In the genomic region with DNA sequence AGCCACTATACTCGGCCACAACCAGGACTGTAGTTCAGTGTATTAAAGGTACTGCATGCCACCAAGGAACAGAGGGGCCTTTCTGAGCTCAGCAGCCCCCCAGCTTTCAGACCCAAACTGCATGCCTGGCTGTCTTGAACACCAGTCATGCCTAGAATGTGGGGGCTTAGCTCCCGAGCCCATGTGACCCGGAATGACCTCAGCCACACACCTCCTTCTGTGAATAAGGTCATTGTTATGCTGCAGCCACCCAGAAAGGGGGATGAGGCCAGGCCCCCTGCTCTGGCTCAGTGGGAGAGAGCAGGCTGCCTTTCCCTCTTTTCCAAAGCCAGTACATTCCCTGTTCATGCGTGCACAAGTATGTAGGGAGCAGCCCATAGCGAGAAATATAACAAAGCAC, we compare ENCODE assay signal across 18 mouse cellular contexts. TPM values are rescaled to one million over a fixed set of nuclear protein-coding genes. Genes with fewer than 3 reads are reported as not detected.
DNase-seq lines count a peak whose midpoint lies in the region; ATAC-seq and TF ChIP-seq lines count a peak whose summit lies in the region.
"Had no signal": no experiment of that assay in that cellular context is flagged by ENCODE, and none has a peak within 500 bp of the region (broad histone marks: within the 10 kb centered on the region; RNA-seq: fewer than 3 reads in every experiment).

No protein-coding gene starts in this region.

- peak overlapping the region; percentile 69 for H3K27ac ChIP-seq in embryonic facial prominence, embryonic 10.5 days (replicated peaks)
- H3K27ac ChIP-seq in limb, embryonic 13.5 days: peak overlapping the region; percentile 81
- H3K27ac ChIP-seq: heart, embryonic 13.5 days; kidney, postnatal 0 days; liver, embryonic 12.5 days; midbrain, embryonic 12.5 days had no signal

- no peaks in the 10 kb centered on the region for H3K9me3 ChIP-seq in E14TG2a.4 (ENCODE audit: low read length)
- H3K9me3 ChIP-seq in embryonic facial prominence, embryonic 10.5 days: no peaks in the 10 kb centered on the region
- no peaks in the 10 kb centered on the region for H3K9me3 ChIP-seq in limb, embryonic 13.5 days
- H3K9me3 ChIP-seq: heart, embryonic 13.5 days; liver, embryonic 12.5 days; midbrain, embryonic 12.5 days had no signal

- ATAC-seq in limb, embryonic 13.5 days (ENCODE audit: low FRiP score, low read depth): peak; percentile 30; the same call in 1 of the 2 replicates
- ATAC-seq: inflammation-experienced regulatory T-cells, adult 6 months; liver, embryonic 12.5 days; lung, postnatal 0 days; Patski had no signal

- H3K4me3 ChIP-seq in E14TG2a.4 (replicated peaks; ENCODE audit: low read length): peak overlapping the region; percentile 23; the same call in 1 of the 2 replicates
- no peak overlapping the region for H3K4me3 ChIP-seq in embryonic facial prominence, embryonic 10.5 days
- no peak overlapping the region for H3K4me3 ChIP-seq in limb, embryonic 13.5 days
- H3K4me3 ChIP-seq: heart, embryonic 13.5 days; liver, embryonic 12.5 days; midbrain, embryonic 12.5 days had no signal

- TF ChIP-seq CTCF in E14TG2a.4 (conservative IDR thresholded peaks at IDR 0.05; ENCODE audit: low read length): no peak

- H3K27me3 ChIP-seq in E14TG2a.4 (ENCODE audit: insufficient read depth, low read length): peaks cover 3% of the 10 kb centered on the region; the same call in 1 of the 2 replicates
- H3K27me3 ChIP-seq in embryonic facial prominence, embryonic 10.5 days (replicated peaks; ENCODE audit: low read depth, poor library complexity, severe bottlenecking): 0 out of 2 replicates have a peak, but pooled peaks cover 6% of the 10 kb centered on the region
- H3K27me3 ChIP-seq in limb, embryonic 13.5 days: no peaks in the 10 kb centered on the region
- H3K27me3 ChIP-seq: liver, embryonic 12.5 days; Patski had no signal

- no peak overlapping the region for H3K4me2 ChIP-seq in limb, embryonic 13.5 days (replicated peaks)
- H3K4me2 ChIP-seq: heart, embryonic 13.5 days; liver, embryonic 12.5 days; midbrain, embryonic 12.5 days had no signal

- H3K4me1 ChIP-seq in E14TG2a.4 (replicated peaks; ENCODE audit: low read depth, low read length): peaks cover 90% of the 10 kb centered on the region
- H3K4me1 ChIP-seq in embryonic facial prominence, embryonic 10.5 days: peaks cover 81% of the 10 kb centered on the region
- H3K4me1 ChIP-seq in limb, embryonic 13.5 days: peaks cover 91% of the 10 kb centered on the region
- H3K4me1 ChIP-seq: liver, embryonic 12.5 days had no signal

- 29% methylated on average over 5 of the region's 5 CpGs for WGBS in embryonic facial prominence, embryonic 10.5 days
- 41% methylated on average over 5 of the region's 5 CpGs for WGBS in limb, embryonic 13.5 days

- DNase-seq in embryo, embryonic 10 days (ENCODE audit: low spot score): peak; percentile 58
- DNase-seq in embryo, embryonic 10.5 days (ENCODE audit: low spot score): no peak
- DNase-seq in embryonic facial prominence, embryonic 10.5 days (ENCODE audit: low spot score): peak; percentile 52
- DNase-seq in cerebellum, adult 9-10 months: no peak
- no peak for DNase-seq in right cerebral cortex, postnatal 10 days (ENCODE audit: low spot score in 2 of 2)
- no peak for DNase-seq in urinary bladder, adult 18-20 months (ENCODE audit: low spot score in 2 of 2)
- DNase-seq: cerebellum, adult 2 months; heart, postnatal 4 days had no signal

- peaks cover 12% of the 10 kb centered on the region; the same call in 1 of the 2 replicates for H3K36me3 ChIP-seq in E14TG2a.4 (ENCODE audit: insufficient read depth, low read length)
- H3K36me3 ChIP-seq in embryonic facial prominence, embryonic 10.5 days (replicated peaks): no peaks in the 10 kb centered on the region
- H3K36me3 ChIP-seq in limb, embryonic 13.5 days: no peaks in the 10 kb centered on the region
- H3K36me3 ChIP-seq: heart, embryonic 13.5 days; liver, embryonic 12.5 days; midbrain, embryonic 12.5 days had no signal

- H3K9ac ChIP-seq in limb, embryonic 13.5 days: no peak overlapping the region
- H3K9ac ChIP-seq: heart, embryonic 13.5 days; liver, embryonic 12.5 days; midbrain, embryonic 12.5 days had no signal

RNA-seq across cellular contexts. Expression of a gene that starts 21.0 kb away (rescaled TPM):
- 6.5 and 9.6 TPM in 2 replicates for polyA plus RNA-seq in embryonic facial prominence, embryonic 10.5 days (2016; fragmentation: Nextera tagmentation; extraction: Ambion mirVana)
- 32.1 and 47.5 TPM in 2 replicates for polyA plus RNA-seq in limb, embryonic 13.5 days (2015; fragmentation: Nextera tagmentation; extraction: Ambion mirVana)

RNA-seq across cellular contexts. Expression of a gene that starts 46.1 kb away (rescaled TPM):
- 0.19 and 0.20 TPM in 2 replicates for polyA plus RNA-seq in embryonic facial prominence, embryonic 10.5 days (2016; fragmentation: Nextera tagmentation; extraction: Ambion mirVana)
- polyA plus RNA-seq in limb, embryonic 13.5 days (2015; fragmentation: Nextera tagmentation; extraction: Ambion mirVana): 0.31 and 0.32 TPM in 2 replicates
- polyA plus RNA-seq: inflammation-experienced regulatory T-cells, adult 6 months had no signal

RNA-seq across cellular contexts. Expression of a gene that starts 53.9 kb away (rescaled TPM):
- 0.87 and 1.5 TPM in 2 replicates for polyA plus RNA-seq in embryonic facial prominence, embryonic 10.5 days (2016; fragmentation: Nextera tagmentation; extraction: Ambion mirVana)
- 0.94 and 1.1 TPM in 2 replicates for polyA plus RNA-seq in limb, embryonic 13.5 days (2015; fragmentation: Nextera tagmentation; extraction: Ambion mirVana)
- polyA plus RNA-seq: cerebellum, adult 2 months; inflammation-experienced regulatory T-cells, adult 6 months; liver, embryonic 12.5 days; Patski; testis, adult 2 months had no signal

Comparison
In these comparisons a context has a peak if more than half of its experiments do, and no peak if none do; other contexts are left out.
1. DNase-seq: peak in embryo, embryonic 10 days (single experiment) and embryonic facial prominence, embryonic 10.5 days (single experiment); none in embryo, embryonic 10.5 days (single experiment), cerebellum, adult 9-10 months (single experiment), right cerebral cortex, postnatal 10 days (0 of 2) and urinary bladder, adult 18-20 months (0 of 2).